10 mouse cellular contexts compared by ENCODE assay signal in the genomic region with DNA sequence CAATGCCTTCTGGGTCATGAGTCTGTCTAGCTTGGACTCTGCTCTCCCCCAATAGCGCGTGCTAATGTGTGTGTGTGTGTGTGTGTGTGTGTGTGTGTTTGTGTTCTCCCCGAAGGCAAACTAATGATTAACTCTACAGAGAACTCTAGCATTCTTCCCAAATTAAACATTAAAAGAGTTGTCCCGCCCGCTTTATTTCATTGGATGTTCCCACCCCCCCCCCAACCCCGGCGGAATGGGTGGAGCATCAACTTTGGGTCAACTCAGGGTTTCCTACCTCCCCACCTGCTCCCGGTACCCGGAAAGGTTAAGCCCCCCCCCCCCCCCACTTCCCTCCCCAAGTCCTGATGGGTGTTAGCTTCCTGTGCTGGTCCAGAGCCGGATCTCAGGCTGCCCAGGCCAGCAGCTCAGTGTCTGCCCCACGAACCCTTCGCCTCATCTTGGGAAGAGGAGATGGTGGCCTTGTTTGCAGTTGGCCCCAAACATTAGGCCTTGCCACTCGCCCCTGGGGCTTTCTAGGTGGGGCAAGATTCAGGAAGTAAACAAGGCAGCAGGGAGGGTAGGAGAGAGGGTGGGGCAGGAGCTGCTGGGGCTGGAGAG. TPM values are rescaled to one million over a fixed set of nuclear protein-coding genes. Genes with fewer than 3 reads are reported as not detected.
DNase-seq lines count a peak whose midpoint lies in the region; ATAC-seq and TF ChIP-seq lines count a peak whose summit lies in the region.
"Had no signal": no experiment of that assay in that cellular context is flagged by ENCODE, and none has a peak within 500 bp of the region (broad histone marks: within the 10 kb centered on the region; RNA-seq: fewer than 3 reads in every experiment).

No protein-coding gene starts in this region.

- WGBS in embryonic facial prominence, embryonic 13.5 days = 32% methylated on average over 13 of the region's 13 CpGs
- WGBS in small intestine, adult 2 months = 19% methylated on average over 13 of the region's 13 CpGs
- 42% methylated on average over 13 of the region's 13 CpGs for WGBS in hindbrain, postnatal 0 days
- 49% methylated on average over 12 of the region's 13 CpGs for WGBS in midbrain, postnatal 0 days

- DNase-seq in layer of hippocampus, adult 2 months (ENCODE audit: low spot score in 2 of 2) = no peak
- no peak for DNase-seq in layer of hippocampus, adult 11-12 months (ENCODE audit: low spot score)
- peak; percentile 65 to 71 for DNase-seq in kidney, postnatal 4 days
- DNase-seq in hindbrain, postnatal 0 days (ENCODE audit: low spot score) = no peak
- DNase-seq in midbrain, postnatal 0 days (ENCODE audit: low spot score) = no peak
- no peak for DNase-seq in embryo, embryonic 10.5 days (ENCODE audit: low spot score)
- DNase-seq: right cerebral cortex, postnatal 4 days had no signal

- H3K4me3 ChIP-seq in layer of hippocampus, adult 2 months = no peak overlapping the region; the same call in 1 of the 2 replicates
- peak overlapping the region; percentile 40 for H3K4me3 ChIP-seq in embryonic facial prominence, embryonic 13.5 days
- H3K4me3 ChIP-seq in small intestine, adult 2 months (ENCODE audit: low read depth, low read length) = peak overlapping the region; percentile 72
- no peak overlapping the region for H3K4me3 ChIP-seq in hindbrain, postnatal 0 days (ENCODE audit: low read length)
- H3K4me3 ChIP-seq in midbrain, postnatal 0 days (ENCODE audit: low read depth, low read length) = no peak overlapping the region

- no peak for ATAC-seq in embryonic facial prominence, embryonic 13.5 days (ENCODE audit: insufficient number of reproducible peaks, insufficient read depth, low FRiP score, low TSS enrichment, low read depth)
- no peak for ATAC-seq in hindbrain, postnatal 0 days
- no peak for ATAC-seq in midbrain, postnatal 0 days (ENCODE audit: low FRiP score)
- ATAC-seq: Patski had no signal

- H3K36me3 ChIP-seq in embryonic facial prominence, embryonic 13.5 days = no peaks in the 10 kb centered on the region
- peaks cover 27% of the 10 kb centered on the region for H3K36me3 ChIP-seq in small intestine, adult 2 months (ENCODE audit: control insufficient read depth, insufficient read depth, low read length)
- H3K36me3 ChIP-seq in hindbrain, postnatal 0 days (ENCODE audit: insufficient read depth, low read length) = no peaks in the 10 kb centered on the region
- no peaks in the 10 kb centered on the region for H3K36me3 ChIP-seq in midbrain, postnatal 0 days (ENCODE audit: insufficient read depth, low read length)

- H3K27me3 ChIP-seq in embryonic facial prominence, embryonic 13.5 days = peaks cover 42% of the 10 kb centered on the region
- no peaks in the 10 kb centered on the region for H3K27me3 ChIP-seq in small intestine, adult 2 months (ENCODE audit: control insufficient read depth, insufficient read depth, low read length)
- H3K27me3 ChIP-seq in hindbrain, postnatal 0 days (ENCODE audit: insufficient read depth, low read length) = peaks cover 16% of the 10 kb centered on the region; the same call in 1 of the 2 replicates
- H3K27me3 ChIP-seq in midbrain, postnatal 0 days (ENCODE audit: insufficient read depth, low read length) = peaks cover 7% of the 10 kb centered on the region; the same call in 1 of the 2 replicates
- H3K27me3 ChIP-seq: Patski had no signal

- H3K27ac ChIP-seq in layer of hippocampus, adult 2 months = peak overlapping the region; percentile 36; the same call in 1 of the 2 replicates
- peak overlapping the region; percentile 3; the same call in 1 of the 2 replicates for H3K27ac ChIP-seq in embryonic facial prominence, embryonic 13.5 days
- H3K27ac ChIP-seq in small intestine, adult 2 months (ENCODE audit: insufficient read depth, low read depth, low read length) = peak overlapping the region; percentile 91
- H3K27ac ChIP-seq in hindbrain, postnatal 0 days = no peak overlapping the region
- H3K27ac ChIP-seq in midbrain, postnatal 0 days (ENCODE audit: low read depth, low read length) = no peak overlapping the region

- peaks cover 21% of the 10 kb centered on the region for H3K4me1 ChIP-seq in embryonic facial prominence, embryonic 13.5 days
- peaks cover 21% of the 10 kb centered on the region; the same call in 1 of the 2 replicates for H3K4me1 ChIP-seq in small intestine, adult 2 months (ENCODE audit: control insufficient read depth, insufficient read depth, insufficient read length, low read length)
- H3K4me1 ChIP-seq in hindbrain, postnatal 0 days (ENCODE audit: insufficient read depth, low read length) = no peaks in the 10 kb centered on the region
- H3K4me1 ChIP-seq in midbrain, postnatal 0 days (ENCODE audit: insufficient read depth, low read length) = no peaks in the 10 kb centered on the region

- peak overlapping the region; percentile 48 for H3K4me2 ChIP-seq in embryonic facial prominence, embryonic 13.5 days
- H3K4me2 ChIP-seq in hindbrain, postnatal 0 days (ENCODE audit: low read depth, low read length) = no peak overlapping the region; the same call in 1 of the 2 replicates
- H3K4me2 ChIP-seq in midbrain, postnatal 0 days (ENCODE audit: low read depth, low read length, poor library complexity, severe bottlenecking) = no peak overlapping the region

- no peaks in the 10 kb centered on the region for H3K9me3 ChIP-seq in embryonic facial prominence, embryonic 13.5 days
- no peaks in the 10 kb centered on the region for H3K9me3 ChIP-seq in hindbrain, postnatal 0 days (ENCODE audit: low read length)
- H3K9me3 ChIP-seq in midbrain, postnatal 0 days (ENCODE audit: low read length) = no peaks in the 10 kb centered on the region

- 0 out of 2 replicates have a peak, but pooled peaks have one; percentile 16 for TF ChIP-seq POLR2A in small intestine, adult 2 months (IDR thresholded peaks at IDR 0.05; ENCODE audit: low read depth, low read length)

- H3K9ac ChIP-seq in embryonic facial prominence, embryonic 13.5 days = peak overlapping the region; percentile 61; the same call in 1 of the 2 replicates
- H3K9ac ChIP-seq in hindbrain, postnatal 0 days (replicated peaks; ENCODE audit: low read length) = no peak overlapping the region
- no peak overlapping the region for H3K9ac ChIP-seq in midbrain, postnatal 0 days (replicated peaks; ENCODE audit: low read length, poor library complexity, severe bottlenecking)

- TF ChIP-seq CTCF in layer of hippocampus, adult 2 months (conservative IDR thresholded peaks at IDR 0.05) = no peak
- no peak for TF ChIP-seq CTCF in small intestine, adult 2 months (IDR thresholded peaks at IDR 0.05; ENCODE audit: extremely low read depth, insufficient read length, insufficient replicate concordance, low read depth, low read length)
- TF ChIP-seq CTCF in hindbrain, postnatal 0 days (IDR thresholded peaks at IDR 0.05; ENCODE audit: low read depth) = no peak
- no peak for TF ChIP-seq CTCF in midbrain, postnatal 0 days (IDR thresholded peaks at IDR 0.05)

RNA-seq across cellular contexts. Expression of gene Grb7, which starts 2.1 kb away (rescaled TPM):
- 1 to 10 TPM; 1.5 to 1.6 TPM for total RNA-seq in layer of hippocampus, adult 2 months (2021)
- 12.4 and 12.5 TPM in 2 replicates for polyA plus RNA-seq in embryonic facial prominence, embryonic 13.5 days (2015; fragmentation: Nextera tagmentation; extraction: Ambion mirVana)
- polyA plus RNA-seq in small intestine, adult 2 months (2012; rRNA removed) = 33.0 and 137 TPM in 2 replicates
- 1.5 and 2.7 TPM in 2 replicates for total RNA-seq in hindbrain, postnatal 0 days (2014; rRNA removed)
- polyA plus RNA-seq in hindbrain, postnatal 0 days (2015; fragmentation: Nextera tagmentation; extraction: Ambion mirVana) = 1.7 and 2.0 TPM in 2 replicates
- 0.71 and 0.82 TPM in 2 replicates for total RNA-seq in midbrain, postnatal 0 days (2014; rRNA removed)
- polyA plus RNA-seq in midbrain, postnatal 0 days (2015; fragmentation: Nextera tagmentation; extraction: Ambion mirVana) = 1.00 and 1.3 TPM in 2 replicates

RNA-seq across cellular contexts. Expression of gene Mien1, which starts 9.5 kb away (rescaled TPM):
- total RNA-seq in layer of hippocampus, adult 2 months (2021) = 10 to 100 TPM; 84.3 to 89.3 TPM
- 78.0 and 90.7 TPM in 2 replicates for polyA plus RNA-seq in embryonic facial prominence, embryonic 13.5 days (2015; fragmentation: Nextera tagmentation; extraction: Ambion mirVana)
- polyA plus RNA-seq in small intestine, adult 2 months (2012; rRNA removed) = 17.2 and 37.7 TPM in 2 replicates
- total RNA-seq in hindbrain, postnatal 0 days (2014; rRNA removed) = 70.0 and 73.9 TPM in 2 replicates
- 259 and 264 TPM in 2 replicates for polyA plus RNA-seq in hindbrain, postnatal 0 days (2015; fragmentation: Nextera tagmentation; extraction: Ambion mirVana)
- 68.3 and 79.2 TPM in 2 replicates for total RNA-seq in midbrain, postnatal 0 days (2014; rRNA removed)
- polyA plus RNA-seq in midbrain, postnatal 0 days (2015; fragmentation: Nextera tagmentation; extraction: Ambion mirVana) = 243 and 246 TPM in 2 replicates

RNA-seq across cellular contexts. Expression of gene Erbb2, which starts 36.0 kb away (rescaled TPM):
- total RNA-seq in layer of hippocampus, adult 2 months (2021) = 1 to 10 TPM; 1.9 to 2.8 TPM
- 49.6 and 51.1 TPM in 2 replicates for polyA plus RNA-seq in embryonic facial prominence, embryonic 13.5 days (2015; fragmentation: Nextera tagmentation; extraction: Ambion mirVana)
- 40.2 and 105 TPM in 2 replicates for polyA plus RNA-seq in small intestine, adult 2 months (2012; rRNA removed)
- 8.0 and 11.7 TPM in 2 replicates for total RNA-seq in hindbrain, postnatal 0 days (2014; rRNA removed)
- 4.9 and 5.1 TPM in 2 replicates for polyA plus RNA-seq in hindbrain, postnatal 0 days (2015; fragmentation: Nextera tagmentation; extraction: Ambion mirVana)
- 8.1 and 9.4 TPM in 2 replicates for total RNA-seq in midbrain, postnatal 0 days (2014; rRNA removed)
- polyA plus RNA-seq in midbrain, postnatal 0 days (2015; fragmentation: Nextera tagmentation; extraction: Ambion mirVana) = 3.9 and 4.5 TPM in 2 replicates

RNA-seq across cellular contexts. Expression of gene Pgap3, which starts 48.0 kb away (rescaled TPM):
- 10 to 100 TPM in 1 of 2 experiments, 1 to 10 TPM in 1; 9.1 to 10.3 TPM for total RNA-seq in layer of hippocampus, adult 2 months (2021)
- 10.9 and 11.3 TPM in 2 replicates for polyA plus RNA-seq in embryonic facial prominence, embryonic 13.5 days (2015; fragmentation: Nextera tagmentation; extraction: Ambion mirVana)
- polyA plus RNA-seq in small intestine, adult 2 months (2012; rRNA removed) = 26.0 and 52.1 TPM in 2 replicates
- total RNA-seq in hindbrain, postnatal 0 days (2014; rRNA removed) = 10.6 and 12.0 TPM in 2 replicates
- polyA plus RNA-seq in hindbrain, postnatal 0 days (2015; fragmentation: Nextera tagmentation; extraction: Ambion mirVana) = 7.8 and 9.2 TPM in 2 replicates
- 10.1 and 10.9 TPM in 2 replicates for total RNA-seq in midbrain, postnatal 0 days (2014; rRNA removed)
- polyA plus RNA-seq in midbrain, postnatal 0 days (2015; fragmentation: Nextera tagmentation; extraction: Ambion mirVana) = 7.0 and 7.7 TPM in 2 replicates

Comparison
In these comparisons a context has a peak if more than half of its experiments do, and no peak if none do; other contexts are left out.
1. DNase-seq: peak in kidney, postnatal 4 days (2 of 2); none in layer of hippocampus, adult 2 months (0 of 2), layer of hippocampus, adult 11-12 months (single experiment), hindbrain, postnatal 0 days (single experiment), midbrain, postnatal 0 days (single experiment) and embryo, embryonic 10.5 days (single experiment).
2. H3K27ac ChIP-seq: peak in layer of hippocampus, adult 2 months (single experiment), embryonic facial prominence, embryonic 13.5 days (single experiment) and small intestine, adult 2 months (single experiment); none in hindbrain, postnatal 0 days (single experiment) and midbrain, postnatal 0 days (single experiment).
3. H3K4me3 ChIP-seq: peak in embryonic facial prominence, embryonic 13.5 days (single experiment) and small intestine, adult 2 months (single experiment); none in layer of hippocampus, adult 2 months (single experiment), hindbrain, postnatal 0 days (single experiment) and midbrain, postnatal 0 days (single experiment).